Mouse (Mus musculus): Measurements from ENCODE around the gene Olfr1000.
"Not testable (repeated sequence)": the region's sequence is repeated elsewhere in the genome, so short reads cannot be mapped to it uniquely, and the experiment has no call there.

The Olfr1000 gene

DNA sequence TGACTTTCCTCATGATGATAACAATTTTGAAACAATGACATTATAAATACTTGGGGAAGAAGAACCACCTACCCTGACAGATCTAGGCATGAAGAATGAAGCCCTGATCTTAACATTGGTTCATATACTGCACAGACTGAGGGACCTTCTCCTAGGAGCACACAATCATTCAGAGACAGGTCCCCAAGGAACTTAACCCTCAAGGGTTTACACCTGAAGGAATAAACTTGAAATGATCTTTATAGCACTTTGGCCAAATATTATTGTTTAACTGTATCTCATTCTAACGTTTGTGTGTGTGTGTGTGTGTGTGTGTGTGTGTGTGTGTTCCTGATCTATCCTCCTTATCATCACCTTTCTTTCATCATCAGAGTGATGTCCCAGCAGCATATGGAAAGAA is at the start of gene Olfr1000:
Olfr1000 (minus strand) TSS at position 101 of the 400 bp plus-strand sequence.
- no peak for DNase-seq (ENCODE audit: low read depth, low spot score)

DNA sequence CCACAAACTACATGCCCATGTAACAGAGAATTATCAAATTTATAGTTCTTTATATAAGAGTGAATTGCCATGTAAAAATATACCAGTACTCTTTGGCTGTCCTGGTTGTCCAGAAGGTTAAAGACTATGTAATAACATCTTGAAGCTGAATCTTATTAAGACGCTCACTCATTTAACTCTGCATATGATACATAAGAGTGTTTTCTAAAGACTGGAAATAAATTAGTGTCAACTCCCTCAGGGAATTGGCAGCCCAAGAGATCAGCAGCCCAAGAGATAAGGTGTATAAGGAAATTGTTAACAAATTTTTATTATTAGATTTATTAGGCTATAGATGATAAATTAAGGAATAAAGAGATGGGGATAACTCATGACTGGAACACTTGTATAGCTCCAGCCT is 38.9 kb upstream of the Olfr1000 start, which contains the start of gene Olfr1002:
Olfr1002 (minus strand) TSS at position 101 of the 400 bp plus-strand sequence.
- DNase-seq (ENCODE audit: low read depth, low spot score), result no peak

DNA sequence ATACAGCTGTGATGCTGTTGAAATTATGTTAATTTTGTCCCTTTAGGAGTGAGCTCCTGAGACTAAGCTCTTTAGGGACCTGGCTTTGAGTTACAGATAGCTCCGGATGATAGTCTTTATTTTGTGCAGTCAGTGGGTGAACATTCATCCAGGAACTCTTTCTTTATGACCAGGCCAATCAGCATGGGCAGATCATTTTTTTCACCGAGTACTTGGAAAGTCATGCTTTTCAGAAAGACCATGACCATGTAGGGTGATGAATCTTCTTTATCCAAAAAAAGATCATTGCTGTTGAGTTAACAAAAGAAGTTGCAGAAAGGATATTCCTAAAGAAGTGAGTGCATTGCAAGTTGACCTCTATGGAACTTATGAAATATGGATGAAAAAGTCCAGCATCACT is 23.1 kb downstream of the Olfr1000 start, which contains the start of gene Olfr998:
Olfr998 (plus strand) TSS at position 301 of the 400 bp plus-strand sequence.
- not testable (repeated sequence) for DNase-seq (ENCODE audit: low read depth, low spot score)

DNA sequence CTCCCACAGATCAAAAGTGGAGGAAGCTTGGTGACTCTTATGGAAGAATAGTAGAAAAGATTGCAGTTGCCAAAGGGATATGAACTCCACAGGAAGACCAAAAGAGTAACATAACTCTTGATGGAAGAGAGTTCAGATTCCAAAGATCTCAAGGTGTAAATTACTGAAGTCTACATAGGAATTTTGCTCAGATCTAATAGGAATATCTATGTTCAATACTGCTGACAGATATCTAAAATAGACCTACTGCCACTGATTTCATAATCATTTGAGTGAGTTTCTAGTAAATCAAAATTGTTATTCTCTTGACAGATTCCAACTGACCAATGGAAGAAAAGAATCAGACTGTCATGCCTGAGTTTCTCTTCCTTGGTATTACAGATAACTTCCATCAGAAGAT is 32.8 kb downstream of the Olfr1000 start, which contains the start of gene Olfr996:
Olfr996 (plus strand) TSS at position 301 of the 400 bp plus-strand sequence.
- no peak for DNase-seq (ENCODE audit: low read depth, low spot score)

DNA sequence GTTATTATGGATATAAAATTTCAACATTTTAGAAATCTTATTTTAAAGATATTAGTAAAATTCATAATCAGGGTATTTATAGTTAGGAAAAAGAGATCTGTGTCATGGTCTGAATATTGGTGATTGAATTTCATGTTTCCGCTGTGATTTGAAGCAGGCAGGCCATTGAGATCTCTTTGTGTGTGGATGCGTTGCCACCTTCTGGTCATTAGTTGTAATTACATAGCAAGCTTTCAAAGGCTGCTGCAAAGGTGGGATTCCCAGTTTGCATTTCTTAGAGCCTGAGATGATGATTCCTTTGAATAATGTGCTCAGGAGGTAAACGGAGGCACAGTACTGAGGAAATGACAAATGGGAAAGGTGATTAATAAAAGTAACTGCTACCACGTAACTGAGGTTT is 50.5 kb downstream of the Olfr1000 start:
- DNase-seq (ENCODE audit: low read depth, low spot score), result peak; percentile 2

DNA sequence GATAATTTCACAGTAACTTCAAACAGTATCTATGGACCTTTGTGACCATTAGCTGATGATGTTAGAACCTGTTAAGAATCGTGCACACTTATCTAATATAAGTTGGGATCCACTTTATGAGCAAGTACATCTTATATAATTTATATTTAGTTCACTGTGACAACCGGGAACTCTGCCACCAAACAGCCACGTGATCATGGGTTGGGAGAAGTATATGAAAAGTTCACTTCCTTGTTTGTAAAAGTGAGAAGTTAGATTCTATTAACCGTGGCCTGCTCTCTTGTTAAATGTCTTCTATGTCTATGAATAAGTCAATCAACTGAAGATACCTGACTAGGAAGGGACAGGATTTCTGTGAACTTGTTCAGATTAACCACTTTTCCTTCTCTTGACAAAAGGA is 51.5 kb downstream of the Olfr1000 start:
- no peak for DNase-seq (ENCODE audit: low read depth, low spot score)
